Mouse (Mus musculus) left cerebral cortex, postnatal 4 days (tissue): ENCODE measurements around the gene Cep164. TPM values are rescaled to one million over a fixed set of nuclear protein-coding genes. Genes with fewer than 3 reads are reported as not detected.
"Not testable (repeated sequence)": the region's sequence is repeated elsewhere in the genome, so short reads cannot be mapped to it uniquely, and the experiment has no call there.

ENCODE experiments used
- DNase-seq: peaks from one replicate; pipeline ENCODE4 v3.0.0-alpha.2; 2022
- intact Hi-C: fragments of 180-260 bp; cut with DNase I; formaldehyde crosslinking; loops from one replicate; pipeline ENCODE4 v1.15.1; 2025
- total RNA-seq, 2 experiments: library from RNA; stranded (reverse); gene quantifications; 2 replicates each; pipeline ENCODE4 v1.2.3; 2021

Gene Cep164
- total RNA-seq, 2 experiments from 2014 or later: 21.6 to 24.0 TPM

DNA sequence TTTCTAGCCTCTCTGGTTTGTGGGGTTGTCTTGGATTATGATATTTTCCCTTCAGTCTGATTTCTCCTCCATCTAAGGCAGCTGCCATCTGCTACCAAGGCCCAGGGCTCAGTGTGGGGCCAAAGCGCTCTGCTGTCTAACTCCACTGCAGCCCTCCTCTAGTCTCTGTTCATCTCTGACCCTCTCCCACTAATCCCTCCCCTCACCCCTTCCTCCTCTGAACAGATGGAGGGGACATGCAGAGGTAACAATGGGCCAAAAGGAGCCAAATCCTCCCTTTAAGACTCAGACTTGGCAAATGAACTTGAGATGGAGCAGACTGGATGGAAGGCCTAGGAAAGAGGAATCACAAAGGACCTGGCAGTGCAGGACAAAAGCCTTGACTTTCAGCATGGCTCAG, 36.3 kb downstream of the Cep164 start:
- peak; percentile 57 for DNase-seq
- intact Hi-C loops: no loop called here

DNA sequence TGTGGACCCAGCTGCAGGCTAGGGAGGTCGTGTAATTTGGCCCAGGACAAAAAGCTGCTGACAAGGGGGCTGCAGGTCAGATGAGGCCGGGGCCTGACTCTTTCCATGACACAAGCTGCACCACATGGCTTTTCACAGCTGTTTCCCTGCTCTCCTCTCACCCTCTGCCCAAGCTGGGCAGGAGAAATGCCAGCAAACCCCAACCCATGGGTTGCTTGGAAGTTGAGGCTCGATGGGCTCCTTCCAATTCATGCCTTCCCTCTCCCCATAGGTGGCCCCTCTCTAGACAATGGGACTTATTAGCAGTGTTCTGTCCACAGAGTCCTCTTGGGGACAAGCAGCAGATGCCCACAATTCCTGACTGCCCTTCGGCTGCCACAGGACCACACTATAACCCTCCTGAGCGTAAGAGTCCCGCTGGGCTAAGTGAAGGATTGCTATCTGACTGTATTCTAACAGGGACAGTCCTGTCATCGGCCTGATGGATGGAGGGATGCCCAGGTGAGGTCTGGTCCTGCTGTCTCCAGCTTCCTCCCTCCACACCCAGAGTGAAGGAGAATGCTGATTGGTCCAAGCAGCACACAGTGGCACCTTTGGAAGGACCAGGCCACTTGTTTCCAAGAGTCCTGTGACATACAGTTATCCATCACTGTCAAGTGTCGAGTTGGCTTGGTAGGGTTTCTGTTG, 36.9 kb downstream of the Cep164 start:
- DNase-seq: peak; percentile 48
- intact Hi-C loops: no loop called here

GRCm38 (mm10) chr9:45788405-45788804, 40.1 kb downstream of the Cep164 start:
- DNase-seq: no peak

GRCm38 (mm10) chr9:45787547-45787946, 40.9 kb downstream of the Cep164 start:
- intact Hi-C loops: no loop called here
- DNase-seq: peak; percentile 53

More at GRCm38 (mm10) chr9:45788405-45788804, 40.1 kb downstream of the Cep164 start:
- intact Hi-C loops: no loop called here

GRCm38 (mm10) chr9:45787071-45787470, 41.4 kb downstream of the Cep164 start:
- DNase-seq: peak; percentile 48
- intact Hi-C loops: no loop called here

DNA sequence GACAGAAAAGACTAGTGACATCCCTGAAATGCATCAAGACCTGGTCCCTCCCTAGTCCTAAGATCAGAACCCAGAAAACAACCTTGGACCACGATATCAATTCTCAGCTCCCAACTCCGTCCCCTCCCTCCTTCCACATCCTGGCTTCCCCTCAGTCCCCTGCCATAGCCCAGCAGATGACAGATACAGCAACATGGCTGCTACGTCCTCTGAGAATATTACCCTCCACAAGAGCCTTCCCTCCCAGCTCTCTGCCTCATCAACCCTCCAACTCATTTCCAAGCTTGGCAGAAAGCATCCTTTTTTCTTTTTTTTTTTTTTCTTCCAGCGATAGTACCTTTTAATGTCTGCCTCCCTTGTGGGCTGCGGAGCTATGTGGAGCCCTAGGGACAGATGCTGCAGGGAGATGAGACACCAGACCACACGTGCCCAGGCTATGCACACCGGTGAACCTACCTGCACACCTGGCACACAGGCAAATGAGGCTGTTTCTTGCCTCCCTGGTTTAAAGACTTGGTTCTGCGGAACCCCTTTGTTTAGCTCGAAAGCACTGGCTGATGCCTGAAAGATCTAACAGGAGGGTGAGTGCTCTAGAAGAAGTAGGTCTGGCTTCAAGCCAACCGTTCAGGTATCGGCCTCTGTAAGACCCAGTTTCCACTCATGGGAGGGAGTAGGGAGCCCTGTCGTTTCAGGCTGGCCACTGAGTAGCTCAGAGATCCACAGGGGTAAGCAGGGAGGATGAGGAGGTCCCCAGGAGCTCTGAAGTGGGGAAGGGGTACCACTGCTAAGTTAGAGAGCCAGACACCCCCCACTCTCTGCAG, 45.0 kb downstream of the Cep164 start:
- intact Hi-C loops: no loop called here
- no peak for DNase-seq

GRCm38 (mm10) chr9:45779201-45779600, 49.3 kb downstream of the Cep164 start:
- intact Hi-C loops: no loop called here
- DNase-seq: no peak

DNA sequence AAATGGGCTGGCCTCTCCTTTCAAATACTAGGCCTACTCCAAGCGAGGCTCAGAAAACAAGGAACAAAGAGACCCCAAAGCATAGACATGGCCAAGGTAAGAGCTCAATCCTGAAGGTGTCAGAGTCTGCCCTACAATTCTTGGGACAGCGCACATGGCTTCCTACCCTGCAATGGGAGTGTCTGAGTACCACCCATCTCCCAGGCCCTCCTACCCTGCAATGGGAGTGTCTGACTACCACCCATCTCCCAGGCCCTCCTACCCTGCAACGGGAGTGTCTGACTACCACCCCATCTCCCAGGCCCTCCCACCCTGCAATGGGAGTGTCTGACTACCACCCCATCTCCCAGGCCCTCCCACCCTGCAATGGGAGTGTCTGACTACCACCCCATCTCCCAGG, 52.3 kb downstream of the Cep164 start:
- DNase-seq, intact Hi-C loops: not testable (repeated sequence)

DNA sequence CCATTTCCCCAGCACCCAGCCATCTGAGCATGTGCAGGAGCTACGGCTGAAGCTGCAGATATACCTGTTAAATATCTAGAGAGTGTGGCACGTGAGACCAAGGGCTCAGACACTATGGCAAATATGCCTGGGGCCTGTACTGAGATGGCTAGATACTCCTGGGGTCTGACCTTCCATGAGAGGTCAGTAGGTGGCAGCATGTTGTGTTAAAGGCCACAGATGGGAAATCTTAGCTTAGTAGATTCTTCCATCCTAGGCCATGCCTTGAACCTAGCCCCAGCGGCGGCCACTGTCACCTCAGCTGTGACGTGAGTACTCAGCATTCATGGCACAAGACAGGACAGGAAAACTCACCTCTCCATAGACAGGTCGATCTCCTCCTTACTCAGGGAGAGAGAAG, 54.4 kb downstream of the Cep164 start:
- no peak for DNase-seq
- intact Hi-C loops: no loop called here

GRCm38 (mm10) chr9:45769596-45769995, 58.9 kb downstream of the Cep164 start:
- intact Hi-C loops: no loop called here
- DNase-seq: no peak

DNA sequence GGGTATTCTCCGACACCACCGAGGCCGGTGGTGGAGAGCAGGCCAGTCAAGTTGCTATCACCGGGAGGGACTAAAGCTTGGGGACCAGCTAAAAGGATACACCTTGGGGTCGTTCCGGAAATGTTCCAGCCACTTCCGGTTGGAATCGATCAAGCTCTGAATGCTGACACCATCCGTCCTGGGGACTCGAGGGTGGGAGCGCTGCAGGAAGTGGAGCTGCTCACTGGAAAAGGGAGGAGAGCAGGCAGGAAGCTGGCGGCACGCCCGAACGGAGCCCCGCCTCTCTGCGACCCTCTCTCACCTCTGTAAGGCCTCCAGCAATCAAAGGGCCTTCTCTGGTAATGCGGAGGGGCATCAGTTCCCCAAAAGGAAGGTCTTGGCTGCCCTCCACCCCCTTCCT, 60.1 kb downstream of the Cep164 start:
- no peak for DNase-seq
- intact Hi-C loops: no loop called here

DNA sequence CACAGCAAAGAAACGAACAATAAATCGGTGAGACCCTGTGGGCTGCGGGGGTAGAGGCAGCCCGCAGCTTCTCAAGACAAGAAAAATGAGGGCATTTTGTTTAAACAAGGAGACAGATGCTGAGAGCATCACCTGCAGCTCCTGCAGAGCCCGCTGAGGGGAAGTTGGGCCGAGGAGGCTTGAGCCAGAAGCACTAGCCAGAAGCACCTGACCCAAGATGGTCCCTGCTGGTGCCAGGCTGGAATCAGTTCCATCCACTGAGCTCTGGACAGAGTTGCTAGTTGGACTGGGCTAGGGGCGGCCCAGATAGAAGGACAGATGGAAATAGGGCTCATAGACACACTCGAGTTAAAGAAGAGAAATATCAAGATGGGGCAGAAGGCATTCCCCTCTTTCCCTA, 61.3 kb downstream of the Cep164 start:
- DNase-seq: no peak

GRCm38 (mm10) chr9:45766195-45766594, 62.3 kb downstream of the Cep164 start:
- no peak for DNase-seq
- intact Hi-C loops: no loop called here

More for the DNA sequence above, 61.3 kb downstream of the Cep164 start:
- intact Hi-C loops: no loop called here

DNA sequence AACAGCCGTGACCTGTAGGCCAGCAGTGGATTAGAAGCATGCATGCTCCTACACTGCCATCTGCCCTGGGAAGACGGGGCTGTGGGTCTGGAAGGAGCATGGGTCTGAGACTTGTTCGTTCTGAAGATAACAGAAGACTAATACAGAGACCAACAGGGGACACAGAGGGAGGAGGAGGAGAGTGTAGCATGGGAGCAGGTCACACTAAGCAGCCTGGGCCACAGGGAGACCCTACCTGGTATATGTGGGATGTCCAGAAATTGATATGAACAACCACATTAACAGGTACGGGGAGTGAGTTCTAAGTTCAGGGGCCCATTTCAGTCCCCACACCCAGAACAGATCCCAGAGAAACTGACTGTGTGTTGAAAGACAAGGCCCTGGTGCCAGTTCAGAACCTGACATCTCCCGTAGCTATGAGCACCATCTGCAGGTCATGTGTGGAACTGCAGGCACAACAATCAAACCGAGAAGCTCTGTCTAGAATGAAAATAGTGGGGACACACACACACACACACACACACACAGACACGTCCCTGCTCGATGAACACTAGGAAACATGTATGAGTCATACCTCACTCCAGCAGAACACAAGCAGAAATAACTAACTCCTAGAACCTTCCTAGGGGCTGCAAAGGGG, 73.9 kb downstream of the Cep164 start:
- peak; percentile 80 for DNase-seq
- intact Hi-C loops: loop anchor here (5.0 kb wide), 1 partner anchor 337 kb away; no protein-coding TSS in a partner anchor

- intact Hi-C loops: loop anchor here (5.0 kb wide), 1 partner anchor 333 kb away; no protein-coding TSS in a partner anchor
- no peak for DNase-seq
These were observed 78.6 kb downstream of the Cep164 start for GRCm38 (mm10) chr9:45749917-45750316.

DNA sequence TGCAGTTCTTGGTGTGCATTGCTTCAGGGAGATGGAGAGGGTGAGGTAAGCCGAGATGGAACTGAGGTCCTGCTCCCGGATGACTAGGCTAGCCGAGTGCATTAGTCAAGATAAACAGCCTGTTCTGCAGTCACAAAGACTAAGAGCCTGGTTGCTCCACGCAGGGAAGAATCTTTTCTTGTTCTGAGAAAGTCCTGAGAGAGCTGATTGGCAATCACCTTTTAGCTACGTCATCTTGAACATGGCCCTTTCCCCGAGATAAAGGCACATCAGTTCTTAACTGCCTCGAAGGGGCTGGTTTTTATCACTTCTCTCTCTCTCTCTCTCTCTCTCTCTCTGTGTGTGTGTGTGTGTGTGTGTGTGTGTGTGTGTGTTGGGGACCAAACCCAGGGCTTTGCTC, 83.0 kb downstream of the Cep164 start:
- no peak for DNase-seq
- intact Hi-C loops: no loop called here

DNA sequence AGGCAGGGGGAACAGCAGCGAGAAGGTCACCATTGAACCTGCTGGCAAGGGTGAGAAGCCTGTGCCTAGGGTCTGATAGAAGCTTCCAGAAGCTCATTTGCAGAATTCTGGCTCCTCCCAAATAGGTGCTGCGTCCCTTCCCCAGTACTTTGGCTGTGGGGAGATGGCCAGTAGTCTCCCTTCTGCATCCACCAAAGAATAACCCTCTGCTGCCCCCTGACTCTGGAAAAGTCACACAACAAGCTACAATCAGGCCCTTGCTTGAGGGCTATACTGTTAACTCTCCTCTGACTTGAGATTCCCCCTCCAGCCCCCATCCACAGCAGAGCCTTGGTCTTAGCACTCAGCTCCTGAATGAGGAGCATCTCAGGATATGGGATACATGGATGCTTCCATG, 87.9 kb downstream of the Cep164 start:
- DNase-seq: peak; percentile 70
- intact Hi-C loops: no loop called here

GRCm38 (mm10) chr9:45739702-45740583, 88.5 kb downstream of the Cep164 start:
- intact Hi-C loops: no loop called here
- peak; percentile 85 for DNase-seq

- intact Hi-C loops: no loop called here
- peak; percentile 82 for DNase-seq
These were observed 89.3 kb downstream of the Cep164 start for GRCm38 (mm10) chr9:45739001-45739701.

- intact Hi-C loops: no loop called here
These were observed 95.2 kb downstream of the Cep164 start for GRCm38 (mm10) chr9:45733246-45733645.

More at GRCm38 (mm10) chr9:45733246-45733645, 95.2 kb downstream of the Cep164 start:
- peak; percentile 45 for DNase-seq
